Mouse (Mus musculus) liver, embryonic 14.5 days (tissue): ENCODE measurements around the gene Tmem102. TPM values are rescaled to one million over a fixed set of nuclear protein-coding genes. Genes with fewer than 3 reads are reported as not detected.
A peak's percentile ranks its signal among the peaks of the same experiment; 100 is the strongest.

Experiments
- ATAC-seq: fragments of 200-750 bp; cut with Nextera tagmentation; 2 replicates; pipeline ENCODE4 v1.8.0; 2017; ENCODE audit warnings: moderate number of reproducible peaks, mild to moderate bottlenecking, moderate library complexity; ENCODE audit not compliant: insufficient read depth
- DNase-seq, 3 experiments: peaks; one replicate each; pipeline ENCODE4 v3.0.0-alpha.2; 2012 to 2013; ENCODE audit warnings: low read depth in 3 of 3, low spot score in 3 of 3
- H3K27ac ChIP-seq: fragments of 300-500 bp; sonication (generic); 2 replicates; pipeline ENCODE4 v1.5.1; 2014; ENCODE audit warnings: moderate library complexity, mild to moderate bottlenecking, control low read depth, inconsistent platforms
- H3K27me3 ChIP-seq: fragments of 300-500 bp; sonication (generic); 2 replicates; pipeline ENCODE4 v1.6.1; 2014; ENCODE audit warnings: mild to moderate bottlenecking, low read length, moderate library complexity; ENCODE audit not compliant: control insufficient read depth, insufficient read depth
- H3K36me3 ChIP-seq: fragments of 300-500 bp; sonication (generic); replicated peaks from 2 replicates; pipeline ENCODE4 v1.6.1; 2014; ENCODE audit warnings: low read depth; ENCODE audit not compliant: control insufficient read depth, insufficient read depth
- H3K4me1 ChIP-seq, 2 experiments: fragments of 200-500 bp in 1 of 2; fragments of 300-500 bp in 1 of 2; sonication (generic) in 1 of 2; replicated peaks; 2 replicates each; pipeline ENCODE4 v1.6.1; 2012 to 2014; ENCODE audit warnings: antibody characterized with exemption in 1 of 2, inconsistent platforms in 1 of 2, low read length in 1 of 2; ENCODE audit not compliant: control insufficient read depth in 2 of 2, insufficient read depth in 2 of 2
- H3K4me2 ChIP-seq: fragments of 300-500 bp; sonication (generic); 2 replicates; pipeline ENCODE4 v1.6.1; 2014; ENCODE audit warnings: low read depth, mild to moderate bottlenecking, control low read depth, moderate library complexity
- H3K4me3 ChIP-seq, 2 experiments: fragments of 200-500 bp in 1 of 2; fragments of 300-500 bp in 1 of 2; sonication (generic) in 1 of 2; 2 replicates each; pipeline ENCODE4 v1.5.1; 2012 to 2014; ENCODE audit warnings: low read depth in 2 of 2, low read length in 2 of 2, mild to moderate bottlenecking in 2 of 2, control low read depth in 1 of 2, inconsistent platforms in 1 of 2, moderate library complexity in 1 of 2; ENCODE audit not compliant: insufficient read depth in 1 of 2
- H3K9ac ChIP-seq: fragments of 300-500 bp; sonication (generic); replicated peaks from 2 replicates; pipeline ENCODE4 v1.6.1; 2014; ENCODE audit warnings: mild to moderate bottlenecking, control low read depth, moderate library complexity
- H3K9me3 ChIP-seq: fragments of 300-500 bp; sonication (generic); 2 replicates; pipeline ENCODE4 v1.6.1; 2016; ENCODE audit warnings: low read length, mixed read lengths; ENCODE audit not compliant: control insufficient read depth
- CTCF ChIP-seq: IDR thresholded peaks from 2 replicates; pipeline ENCODE4 v1.5.1; 2016; ENCODE audit warnings: antibody characterized with exemption, low read depth, control low read depth
- EP300 ChIP-seq: IDR thresholded peaks from 2 replicates; pipeline ENCODE4 v1.6.1; 2016; ENCODE audit warnings: antibody characterized with exemption, low read depth
- WGBS: fragments of 180-500 bp; shearing (Covaris S2); extraction: QIAGEN DNeasy Blood & Tissue Kit; methylation state at CpG from one replicate; pipeline ENCODE4 v1.1.7; 2014; ENCODE audit not compliant: insufficient replicate concordance; 5-methylcytosine and 5-hydroxymethylcytosine counted together
- polyA plus RNA-seq, 2 experiments: library from polyadenylated mRNA; depleted of rRNA in 1 of 2; stranded (reverse) in 1 of 2; unstranded in 1 of 2; fragments of >200 nt; fragmentation: Nextera tagmentation in 1 of 2; extraction: Ambion mirVana in 1 of 2; gene quantifications; 2 replicates each; pipeline versions ENCODE4 v1.2.1 to v1.2.3; 2012 to 2014

Gene Tmem102
- polyA plus RNA-seq, 2 experiments = 0.25 to 0.57 TPM

GRCm38 (mm10) chr11:69837952-69838713, 32.7 kb upstream of the Tmem102 start, which contains the start of gene Tmem256:
Gene Tmem256, plus strand, starts transcription at chr11:69838514.
- peaks cover 19 to 23% of the 10 kb centered on the region in 2 experiments for H3K4me1 ChIP-seq
- no peak; the same call in 1 of the 2 replicates for TF ChIP-seq CTCF
- TF ChIP-seq EP300 = peak; percentile 55; the same call in 1 of the 2 replicates
- WGBS = under 1% methylated on average over 34 of the region's 34 CpGs

DNA sequence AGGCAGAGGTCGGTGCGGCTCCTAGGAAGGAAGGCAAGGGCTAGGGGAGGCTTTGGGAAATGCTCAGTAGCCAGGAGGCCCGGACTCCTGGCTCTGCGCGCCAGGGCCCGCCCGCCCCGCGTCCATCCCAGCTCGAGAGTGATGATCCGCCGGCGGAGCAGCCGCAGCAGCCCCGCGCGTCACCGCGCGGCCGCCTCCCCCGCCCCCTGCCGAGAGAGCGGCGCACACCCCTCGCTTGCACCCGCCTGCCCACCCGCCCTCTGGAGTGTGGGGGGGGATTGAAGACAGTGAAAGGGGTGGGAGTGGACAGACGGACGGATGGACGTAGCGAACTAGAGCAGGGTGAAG, 32.2 kb upstream of the Tmem102 start, which contains the start of gene Nlgn2:
TSS of gene Nlgn2 (minus strand) at position 181 of the 348 bp plus-strand sequence.
- peak; percentile 39 for ATAC-seq
- peaks cover 44% of the 10 kb centered on the region for H3K27me3 ChIP-seq

More at GRCm38 (mm10) chr11:69837952-69838713, 32.7 kb upstream of the Tmem102 start, which contains the start of gene Tmem256:
- Histone ChIP-seq H3K27ac (peak within 1 kb of the TSS; percentile 76), H3K9me3 (no peaks in the 10 kb centered on the region), H3K4me3 (peak within 1 kb of the TSS; percentile 67 to 88), H3K27me3 (peaks cover 42% of the 10 kb centered on the region), H3K4me2 (peak within 1 kb of the TSS; percentile 94), H3K36me3 (no peaks in the 10 kb centered on the region), H3K9ac (peak within 1 kb of the TSS; percentile 81)
- DNase-seq = peak; percentile 96 to 97 (median 97)
- peak; percentile 90 for ATAC-seq

DNA sequence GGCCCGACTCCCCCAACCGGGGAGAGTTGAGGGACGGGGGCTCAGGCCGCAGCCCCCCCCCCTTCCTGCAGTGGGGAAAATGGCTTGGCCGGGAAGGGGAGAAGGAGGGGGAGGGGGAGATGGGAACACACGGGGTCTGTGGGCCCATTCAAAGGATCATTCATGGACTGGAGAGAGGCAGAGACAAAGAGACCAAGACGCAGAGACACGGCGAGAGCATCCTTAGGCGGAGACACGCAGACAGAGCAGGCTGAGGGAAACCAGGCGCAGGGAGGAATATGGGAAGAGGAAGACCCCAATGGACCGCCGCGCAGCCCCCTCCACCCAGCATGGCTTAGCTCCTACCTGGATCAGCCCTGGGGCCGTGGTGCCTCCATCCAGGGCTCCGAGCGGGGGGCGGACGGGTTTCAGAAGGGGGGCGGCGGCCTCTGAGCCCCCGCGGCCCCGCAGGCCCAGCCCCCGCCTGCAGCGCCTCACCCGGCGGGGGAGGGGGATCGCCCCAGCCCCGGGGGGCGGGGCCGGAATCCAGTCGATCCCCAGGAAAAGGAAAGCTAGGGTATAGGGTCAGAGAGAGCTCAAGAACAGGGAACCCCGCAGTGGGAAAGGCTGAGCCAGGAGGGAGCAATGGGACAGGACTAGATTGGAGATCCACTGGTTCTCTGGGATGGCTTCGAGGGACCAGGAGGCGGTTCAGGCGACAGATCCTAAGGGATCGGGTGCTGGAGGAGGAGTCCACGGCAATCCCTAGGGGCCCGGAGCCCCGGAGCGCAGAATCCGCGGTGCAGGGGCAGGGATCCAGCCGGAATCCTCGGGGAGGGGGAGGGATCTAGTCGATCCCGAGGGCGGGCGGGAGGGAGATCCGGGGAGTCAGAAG, 31.5 kb upstream of the Tmem102 start:
- WGBS = 3% methylated on average over 50 of the region's 52 CpGs
- peaks cover 44% of the 10 kb centered on the region for H3K27me3 ChIP-seq
- peak overlapping the region; percentile 39 for H3K9ac ChIP-seq
- TF ChIP-seq CTCF (no peak), EP300 (no peak)
- no peak for ATAC-seq
- H3K9me3 ChIP-seq = no peaks in the 10 kb centered on the region
- H3K4me2 ChIP-seq = peak overlapping the region; percentile 94
- no peak overlapping the region for H3K27ac ChIP-seq
- no peak for DNase-seq
- H3K36me3 ChIP-seq = no peaks in the 10 kb centered on the region
- H3K4me1 ChIP-seq = peaks cover 14 to 23% of the 10 kb centered on the region in 2 experiments
- H3K4me3 ChIP-seq = peak overlapping the region; percentile 67 to 88

More for the DNA sequence above, 32.2 kb upstream of the Tmem102 start, which contains the start of gene Nlgn2:
- under 1% methylated on average over 32 of the region's 32 CpGs for WGBS
- DNase-seq = no peak
- Histone ChIP-seq H3K4me3 (peak within 1 kb of the TSS; percentile 67 to 88), H3K4me2 (peak within 1 kb of the TSS; percentile 94), H3K9ac (peak within 1 kb of the TSS; percentile 81), H3K27ac (peak within 1 kb of the TSS; percentile 76), H3K9me3 (no peaks in the 10 kb centered on the region), H3K4me1 (peaks cover 14 to 23% of the 10 kb centered on the region in 2 experiments), H3K36me3 (no peaks in the 10 kb centered on the region)
- TF ChIP-seq EP300 (no peak), CTCF (no peak)

DNA sequence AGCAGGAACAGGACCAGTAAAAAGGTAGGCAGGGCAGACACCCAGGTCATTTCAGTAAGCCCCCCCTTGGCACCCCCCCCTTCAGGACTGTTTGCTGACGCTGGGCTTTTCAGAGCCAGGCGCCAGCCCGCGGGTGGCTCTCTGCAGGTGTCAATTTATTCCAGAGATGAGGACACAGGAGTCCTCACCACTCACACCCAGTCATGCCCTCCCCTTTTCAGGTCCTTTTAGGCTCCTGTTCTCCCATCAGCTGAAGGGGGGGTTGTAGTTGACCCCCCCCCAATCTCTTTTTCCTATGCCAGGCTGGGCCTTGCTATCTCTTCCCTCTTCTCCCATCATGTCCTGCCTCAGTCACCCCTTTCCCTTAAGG, 30.5 kb upstream of the Tmem102 start:
- H3K36me3 ChIP-seq = no peaks in the 10 kb centered on the region
- ATAC-seq = no peak
- 19% methylated on average over 4 of the region's 4 CpGs for WGBS
- no peak overlapping the region for H3K9ac ChIP-seq
- peaks cover 44% of the 10 kb centered on the region for H3K27me3 ChIP-seq
- H3K9me3 ChIP-seq = no peaks in the 10 kb centered on the region
- peaks cover 14 to 25% of the 10 kb centered on the region in 2 experiments for H3K4me1 ChIP-seq
- no peak for TF ChIP-seq CTCF
- no peak for TF ChIP-seq EP300
- H3K4me2 ChIP-seq = no peak overlapping the region
- H3K27ac ChIP-seq = no peak overlapping the region
- no peak overlapping the region for H3K4me3 ChIP-seq
- DNase-seq = no peak
